In genomic region chr10:118794395-118795060, GRCm38 (mm10) we compare ENCODE assay signal across 22 mouse cellular contexts.
DNase-seq lines count a peak whose midpoint lies in the region; ATAC-seq lines count a peak whose summit lies in the region.
"Had no signal": no experiment of that assay in that cellular context is flagged by ENCODE, and none has a peak within 500 bp of the region (broad histone marks: within the 10 kb centered on the region; RNA-seq: fewer than 3 reads in every experiment).

No protein-coding gene starts in this region.

- no peak overlapping the region for H3K9ac ChIP-seq in hindbrain, embryonic 13.5 days
- H3K9ac ChIP-seq in hindbrain, embryonic 11.5 days (ENCODE audit: low read depth, low read length), result no peak overlapping the region
- H3K9ac ChIP-seq: embryonic facial prominence, embryonic 15.5 days; heart, embryonic 15.5 days; limb, embryonic 12.5 days; liver, embryonic 14.5 days; lung, embryonic 15.5 days; midbrain, embryonic 12.5 days had no signal

- no peak overlapping the region for H3K4me2 ChIP-seq in hindbrain, embryonic 13.5 days
- H3K4me2 ChIP-seq in hindbrain, embryonic 11.5 days (replicated peaks; ENCODE audit: low read depth, low read length), result no peak overlapping the region
- H3K4me2 ChIP-seq: embryonic facial prominence, embryonic 15.5 days; heart, embryonic 15.5 days; limb, embryonic 12.5 days; lung, embryonic 15.5 days; midbrain, embryonic 12.5 days had no signal

- no peak for DNase-seq in hindbrain, embryonic 11.5 days (ENCODE audit: low spot score)
- DNase-seq in Muller cell, postnatal 12 days (ENCODE audit: inconsistent ontology term), result peak; percentile 14
- DNase-seq in embryonic facial prominence, embryonic 10.5 days (ENCODE audit: low spot score), result peak; percentile 14
- peak; percentile 37 for DNase-seq in mesoderm, embryonic 11.5 days (ENCODE audit: low read depth, low spot score)
- DNase-seq in layer of hippocampus, postnatal 10 days (ENCODE audit: low spot score in 2 of 2), result no peak
- DNase-seq in adrenal gland, adult (ENCODE audit: inconsistent age in 2 of 2, low spot score in 1 of 2), result no peak
- DNase-seq: adrenal gland, postnatal 36 days; cerebellum, adult 18-20 months; cerebellum, postnatal 25 days; gastrocnemius, postnatal 14 days; heart, postnatal 4 days; kidney, postnatal 36 days; lung, postnatal 4 days had no signal

- H3K9me3 ChIP-seq in hindbrain, embryonic 13.5 days, result no peaks in the 10 kb centered on the region
- H3K9me3 ChIP-seq in hindbrain, embryonic 11.5 days (ENCODE audit: control insufficient read depth, low read length), result no peaks in the 10 kb centered on the region
- no peaks in the 10 kb centered on the region for H3K9me3 ChIP-seq in embryonic facial prominence, embryonic 10.5 days
- H3K9me3 ChIP-seq: embryonic facial prominence, embryonic 15.5 days; forebrain, embryonic 10.5 days; heart, embryonic 15.5 days; limb, embryonic 12.5 days; lung, embryonic 15.5 days; midbrain, embryonic 12.5 days had no signal

- WGBS in hindbrain, embryonic 13.5 days, result 40% methylated on average over 9 of the region's 9 CpGs
- WGBS in hindbrain, embryonic 11.5 days, result 53% methylated on average over 9 of the region's 9 CpGs
- WGBS in embryonic facial prominence, embryonic 10.5 days, result 43% methylated on average over 9 of the region's 9 CpGs

- H3K27me3 ChIP-seq in hindbrain, embryonic 13.5 days, result no peaks in the 10 kb centered on the region
- no peaks in the 10 kb centered on the region for H3K27me3 ChIP-seq in hindbrain, embryonic 11.5 days (ENCODE audit: control insufficient read depth, insufficient read depth, low read length)
- no peaks in the 10 kb centered on the region for H3K27me3 ChIP-seq in embryonic facial prominence, embryonic 10.5 days (replicated peaks; ENCODE audit: low read depth, poor library complexity, severe bottlenecking)
- H3K27me3 ChIP-seq: embryonic facial prominence, embryonic 15.5 days; heart, embryonic 15.5 days; limb, embryonic 12.5 days; lung, embryonic 15.5 days; midbrain, embryonic 12.5 days; Patski had no signal

- H3K4me3 ChIP-seq in hindbrain, embryonic 13.5 days, result no peak overlapping the region
- H3K4me3 ChIP-seq in hindbrain, embryonic 11.5 days (ENCODE audit: low read depth, low read length), result no peak overlapping the region
- H3K4me3 ChIP-seq in embryonic facial prominence, embryonic 10.5 days, result no peak overlapping the region
- H3K4me3 ChIP-seq: embryonic facial prominence, embryonic 15.5 days; forebrain, embryonic 10.5 days; heart, embryonic 15.5 days; limb, embryonic 12.5 days; lung, embryonic 15.5 days; midbrain, embryonic 12.5 days had no signal

- ATAC-seq in hindbrain, embryonic 13.5 days (ENCODE audit: low FRiP score), result no peak
- ATAC-seq in hindbrain, embryonic 11.5 days (ENCODE audit: low FRiP score), result no peak
- ATAC-seq: Patski had no signal

- no peaks in the 10 kb centered on the region for H3K36me3 ChIP-seq in hindbrain, embryonic 13.5 days
- H3K36me3 ChIP-seq in hindbrain, embryonic 11.5 days (ENCODE audit: control insufficient read depth, insufficient read depth, low read length), result no peaks in the 10 kb centered on the region
- H3K36me3 ChIP-seq in embryonic facial prominence, embryonic 10.5 days (replicated peaks), result no peaks in the 10 kb centered on the region
- H3K36me3 ChIP-seq: embryonic facial prominence, embryonic 15.5 days; forebrain, embryonic 10.5 days; heart, embryonic 15.5 days; limb, embryonic 12.5 days; lung, embryonic 15.5 days; midbrain, embryonic 12.5 days had no signal

- H3K27ac ChIP-seq in hindbrain, embryonic 13.5 days, result peak overlapping the region; percentile 8; the same call in 1 of the 2 replicates
- H3K27ac ChIP-seq in hindbrain, embryonic 11.5 days (ENCODE audit: low read depth, low read length), result no peak overlapping the region
- no peak overlapping the region for H3K27ac ChIP-seq in embryonic facial prominence, embryonic 10.5 days (replicated peaks)
- H3K27ac ChIP-seq: embryonic facial prominence, embryonic 15.5 days; forebrain, embryonic 10.5 days; heart, embryonic 15.5 days; limb, embryonic 12.5 days; liver, embryonic 14.5 days; lung, embryonic 15.5 days; midbrain, embryonic 12.5 days had no signal

- peaks cover 26% of the 10 kb centered on the region for H3K4me1 ChIP-seq in hindbrain, embryonic 13.5 days (replicated peaks)
- no peaks in the 10 kb centered on the region for H3K4me1 ChIP-seq in hindbrain, embryonic 11.5 days (replicated peaks; ENCODE audit: control insufficient read depth, insufficient read depth, low read length)
- H3K4me1 ChIP-seq in embryonic facial prominence, embryonic 10.5 days, result peaks cover 14% of the 10 kb centered on the region
- H3K4me1 ChIP-seq: lung, embryonic 15.5 days had no signal

Comparison
In these comparisons a context has a peak if more than half of its experiments do, and no peak if none do; other contexts are left out.
1. DNase-seq: peak in Muller cell, postnatal 12 days (single experiment), embryonic facial prominence, embryonic 10.5 days (single experiment) and mesoderm, embryonic 11.5 days (single experiment); none in hindbrain, embryonic 11.5 days (single experiment), layer of hippocampus, postnatal 10 days (0 of 2) and adrenal gland, adult (0 of 2).